19 mouse cellular contexts compared by ENCODE assay signal in the genomic region with DNA sequence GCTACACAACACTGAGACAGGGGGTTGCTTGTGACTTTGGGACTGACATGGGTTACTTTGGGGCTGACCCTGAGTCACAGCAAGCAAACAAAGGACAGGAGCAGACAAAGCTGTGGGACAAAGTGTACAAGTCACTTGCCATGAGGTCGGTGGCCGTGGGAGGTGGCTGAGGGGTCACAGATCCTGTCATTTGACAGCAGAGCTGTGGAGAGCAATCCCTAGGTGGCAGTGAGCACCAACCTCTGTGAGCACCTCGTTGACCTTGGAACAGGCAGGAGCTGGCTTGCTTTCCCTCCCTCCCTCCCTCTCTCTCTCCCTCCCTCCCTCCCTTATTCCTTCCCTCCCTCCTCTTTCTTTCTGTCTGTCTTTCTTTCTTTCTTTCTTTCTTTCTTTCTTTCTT.
DNase-seq lines count a peak whose midpoint lies in the region; ATAC-seq and TF ChIP-seq lines count a peak whose summit lies in the region.
"Had no signal": no experiment of that assay in that cellular context is flagged by ENCODE, and none has a peak within 500 bp of the region (broad histone marks: within the 10 kb centered on the region; RNA-seq: fewer than 3 reads in every experiment).

No protein-coding gene starts in this region.

- no peak overlapping the region for H3K4me2 ChIP-seq in heart, embryonic 13.5 days
- no peak overlapping the region for H3K4me2 ChIP-seq in limb, embryonic 12.5 days
- H3K4me2 ChIP-seq: forebrain, embryonic 13.5 days; lung, embryonic 15.5 days had no signal

- no peak for DNase-seq in heart, postnatal 25 days (ENCODE audit: low spot score)
- no peak for DNase-seq in kidney, adult 2 months
- no peak for DNase-seq in kidney, postnatal 25 days
- DNase-seq in embryonic facial prominence, embryonic 10.5 days (ENCODE audit: low spot score): no peak
- no peak for DNase-seq in urinary bladder, postnatal 4 days (ENCODE audit: low spot score in 2 of 2)
- DNase-seq: cerebellum, adult 8-10 months; gastrocnemius, postnatal 14 days; kidney, adult 8-10 months; kidney, postnatal 4 days; layer of hippocampus, adult 9-11 months; left cerebral cortex, postnatal 4 days; lung, postnatal 4 days; right cerebral cortex, postnatal 4 days; thymus, adult 2 months had no signal

- WGBS in heart, embryonic 13.5 days: 38% methylated on average over 3 of the region's 3 CpGs
- 39% methylated on average over 3 of the region's 3 CpGs for WGBS in kidney, adult 2 months
- 54% methylated on average over 3 of the region's 3 CpGs for WGBS in embryonic facial prominence, embryonic 10.5 days
- 59% methylated on average over 3 of the region's 3 CpGs for WGBS in limb, embryonic 12.5 days

- no peaks in the 10 kb centered on the region for H3K27me3 ChIP-seq in heart, embryonic 13.5 days (replicated peaks)
- no peaks in the 10 kb centered on the region for H3K27me3 ChIP-seq in kidney, adult 2 months (replicated peaks; ENCODE audit: control insufficient read depth, insufficient read depth, low read length)
- no peaks in the 10 kb centered on the region for H3K27me3 ChIP-seq in embryonic facial prominence, embryonic 10.5 days (replicated peaks; ENCODE audit: low read depth, poor library complexity, severe bottlenecking)
- no peaks in the 10 kb centered on the region for H3K27me3 ChIP-seq in limb, embryonic 12.5 days
- H3K27me3 ChIP-seq: forebrain, embryonic 13.5 days; lung, embryonic 15.5 days had no signal

- peak; percentile 37; the same call in 1 of the 2 replicates for TF ChIP-seq CTCF in kidney, adult 2 months (conservative IDR thresholded peaks at IDR 0.05; ENCODE audit: insufficient read depth, insufficient read length, low read depth, low read length)

- no peak overlapping the region; the same call in 1 of the 2 replicates for H3K9ac ChIP-seq in heart, embryonic 13.5 days
- H3K9ac ChIP-seq in limb, embryonic 12.5 days (replicated peaks): no peak overlapping the region
- H3K9ac ChIP-seq: forebrain, embryonic 13.5 days; lung, embryonic 15.5 days had no signal

- no peaks in the 10 kb centered on the region for H3K9me3 ChIP-seq in heart, embryonic 13.5 days
- H3K9me3 ChIP-seq in embryonic facial prominence, embryonic 10.5 days: 0 out of 2 replicates have a peak, but pooled peaks cover 2% of the 10 kb centered on the region
- 0 out of 2 replicates have a peak, but pooled peaks cover 3% of the 10 kb centered on the region for H3K9me3 ChIP-seq in limb, embryonic 12.5 days
- H3K9me3 ChIP-seq: forebrain, embryonic 13.5 days; lung, embryonic 15.5 days had no signal

- no peak for TF ChIP-seq POLR2A in kidney, adult 2 months (IDR thresholded peaks at IDR 0.05; ENCODE audit: low read depth, low read length)

- ATAC-seq in heart, embryonic 13.5 days (ENCODE audit: extremely low read depth, insufficient number of reproducible peaks, low FRiP score, low TSS enrichment): no peak
- ATAC-seq in limb, embryonic 12.5 days (ENCODE audit: insufficient number of reproducible peaks, insufficient read depth, low FRiP score, low TSS enrichment, low read depth): no peak
- ATAC-seq: forebrain, embryonic 13.5 days had no signal

- peaks cover 30% of the 10 kb centered on the region for H3K4me1 ChIP-seq in heart, embryonic 13.5 days
- H3K4me1 ChIP-seq in kidney, adult 2 months (ENCODE audit: control insufficient read depth, insufficient read depth, low read length): peaks cover 2% of the 10 kb centered on the region; the same call in 1 of the 2 replicates
- H3K4me1 ChIP-seq in embryonic facial prominence, embryonic 10.5 days: peaks cover 49% of the 10 kb centered on the region
- peaks cover 21% of the 10 kb centered on the region for H3K4me1 ChIP-seq in limb, embryonic 12.5 days (replicated peaks)
- H3K4me1 ChIP-seq: forebrain, embryonic 13.5 days had no signal

- H3K4me3 ChIP-seq in heart, embryonic 13.5 days: no peak overlapping the region
- H3K4me3 ChIP-seq in kidney, adult 2 months (ENCODE audit: insufficient read depth, low read depth, low read length): no peak overlapping the region
- no peak overlapping the region for H3K4me3 ChIP-seq in embryonic facial prominence, embryonic 10.5 days
- no peak overlapping the region for H3K4me3 ChIP-seq in limb, embryonic 12.5 days (replicated peaks)
- H3K4me3 ChIP-seq: forebrain, embryonic 13.5 days; left cerebral cortex, adult 2 months; lung, embryonic 15.5 days had no signal

- peaks cover 20% of the 10 kb centered on the region for H3K36me3 ChIP-seq in heart, embryonic 13.5 days
- no peaks in the 10 kb centered on the region for H3K36me3 ChIP-seq in kidney, adult 2 months (ENCODE audit: control insufficient read depth, insufficient read depth, low read length)
- 0 out of 2 replicates have a peak, but pooled peaks cover 2% of the 10 kb centered on the region for H3K36me3 ChIP-seq in embryonic facial prominence, embryonic 10.5 days (replicated peaks)
- no peaks in the 10 kb centered on the region for H3K36me3 ChIP-seq in limb, embryonic 12.5 days
- H3K36me3 ChIP-seq: lung, embryonic 15.5 days had no signal

- peak overlapping the region; percentile 74 for H3K27ac ChIP-seq in heart, embryonic 13.5 days (replicated peaks)
- no peak overlapping the region for H3K27ac ChIP-seq in kidney, adult 2 months (ENCODE audit: insufficient read depth, low read depth, low read length)
- H3K27ac ChIP-seq in embryonic facial prominence, embryonic 10.5 days (replicated peaks): peak overlapping the region; percentile 72
- H3K27ac ChIP-seq in limb, embryonic 12.5 days: peak overlapping the region; percentile 5; the same call in 1 of the 2 replicates
- H3K27ac ChIP-seq: forebrain, embryonic 13.5 days; left cerebral cortex, adult 2 months; lung, embryonic 15.5 days had no signal

- intact Hi-C loops in heart, postnatal 25 days (cut with DNase I): no loop called here
